Mouse (Mus musculus): ENCODE measurements at regions not wholly inside any gene's neighbourhood (a gene's known extent, or its start where the extent isn't known, plus 50 kb on each side); places are given as distances from the start of the nearest gene placed in this dataset.
"Not testable (repeated sequence)": the region's sequence is repeated elsewhere in the genome, so short reads cannot be mapped to it uniquely, and the experiment has no call there.

GRCm38 (mm10) chr8:20013278-20013677, 110.1 kb downstream of the Gm31371 start:
- not testable (repeated sequence) for TF ChIP-seq TAL1, GATA1 (IDR thresholded peaks at IDR 0.05; ENCODE audit: low read length)
